Mouse (Mus musculus) liver, postnatal 0 days (tissue): ENCODE measurements around the gene Trim7.
"Not testable (repeated sequence)": the region's sequence is repeated elsewhere in the genome, so short reads cannot be mapped to it uniquely, and the experiment has no call there.

Experiments
- CTCF ChIP-seq: sonication (generic); IDR thresholded peaks from 2 replicates; pipeline ENCODE4 v1.5.1; 2016; ENCODE audit warnings: antibody characterized with exemption, low read depth
- EP300 ChIP-seq: IDR thresholded peaks from 2 replicates; pipeline ENCODE4 v1.6.1; 2016; ENCODE audit warnings: antibody characterized with exemption, low read depth, mild to moderate bottlenecking

DNA sequence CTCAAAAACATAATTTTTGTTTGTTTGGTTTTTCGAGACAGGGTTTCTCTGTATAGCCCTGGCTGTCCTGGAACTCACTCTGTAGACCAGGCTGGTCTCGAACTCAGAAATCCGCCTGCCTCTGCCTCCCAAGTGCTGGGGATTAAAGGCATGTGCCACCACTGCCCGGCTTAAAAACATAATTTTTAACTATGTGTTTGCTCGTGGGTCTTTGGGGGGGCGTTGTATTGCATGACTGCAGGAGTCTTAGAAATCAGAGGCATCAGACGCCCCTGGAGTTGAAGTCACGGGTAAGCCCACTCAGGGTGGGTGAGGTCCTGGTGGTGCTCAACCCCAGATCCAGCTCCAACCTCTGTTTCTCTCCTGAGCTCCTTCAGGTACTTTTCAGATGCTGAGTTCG lies 34.0 kb upstream of the Trim7 start:
- not testable (repeated sequence) for TF ChIP-seq CTCF, EP300
